Mouse (Mus musculus): Measurements from ENCODE around the gene Edem3.

DNA sequence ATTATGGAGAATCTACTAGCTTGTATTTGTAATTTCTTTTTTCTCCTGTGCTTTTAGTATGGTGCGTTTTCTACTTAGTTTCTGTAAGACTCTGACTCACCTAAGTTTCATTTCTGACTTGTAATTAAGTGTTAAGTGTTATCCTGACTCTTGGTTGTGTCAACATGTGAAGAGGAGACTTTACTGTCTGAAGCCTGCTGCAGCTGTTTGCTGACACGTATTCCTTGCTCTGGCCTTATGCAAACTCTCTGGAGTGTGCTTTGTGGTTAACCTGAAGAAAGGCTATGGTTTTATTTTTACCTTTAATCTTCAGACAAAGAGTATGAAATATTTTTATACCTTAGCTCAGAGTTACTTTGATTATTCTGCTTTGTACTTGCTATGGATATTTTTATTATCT is 11.0 kb downstream of the Edem3 start:
- no peak for TF ChIP-seq CTCF (IDR thresholded peaks at IDR 0.05; ENCODE audit: control insufficient read depth, insufficient read depth, insufficient replicate concordance, low read depth, low read length)
- TF ChIP-seq POLR2A (IDR thresholded peaks at IDR 0.05; ENCODE audit: control insufficient read depth, low read depth, low read length), result no peak

Data from testis, adult 2 months (tissue).